Mouse (Mus musculus) forebrain, postnatal 0 days (tissue): ENCODE results near the gene Bmpr2. TPM values are rescaled to one million over a fixed set of nuclear protein-coding genes. Genes with fewer than 3 reads are reported as not detected.

Experiments used
- ATAC-seq: fragments of 200-750 bp; cut with Nextera tagmentation; 2 replicates; pipeline ENCODE4 v1.8.0; 2017; ENCODE audit warnings: mild to moderate bottlenecking, moderate library complexity
- DNase-seq: peaks from one replicate; pipeline ENCODE4 v3.0.0-alpha.2; 2015
- H3K27ac ChIP-seq: fragments of 300-500 bp; sonication (generic); 2 replicates; pipeline ENCODE4 v1.5.1; 2014; ENCODE audit warnings: low read depth, mild to moderate bottlenecking, antibody characterized with exemption, low read length, moderate library complexity, mixed read lengths
- H3K27me3 ChIP-seq: fragments of 300-500 bp; sonication (generic); 2 replicates; pipeline ENCODE4 v1.6.1; 2014; ENCODE audit warnings: mild to moderate bottlenecking, low read length, mixed read lengths; ENCODE audit not compliant: insufficient read depth
- H3K36me3 ChIP-seq: fragments of 300-500 bp; sonication (generic); 2 replicates; pipeline ENCODE4 v1.6.1; 2014; ENCODE audit warnings: mild to moderate bottlenecking, moderate library complexity; ENCODE audit not compliant: insufficient read depth
- H3K4me1 ChIP-seq: fragments of 300-500 bp; sonication (generic); 2 replicates; pipeline ENCODE4 v1.6.1; 2014; ENCODE audit warnings: antibody characterized with exemption; ENCODE audit not compliant: insufficient read depth
- H3K4me2 ChIP-seq: fragments of 300-500 bp; sonication (generic); 2 replicates; pipeline ENCODE4 v1.6.1; 2014; ENCODE audit warnings: low read depth, mild to moderate bottlenecking, moderate library complexity
- H3K4me3 ChIP-seq: fragments of 300-500 bp; sonication (generic); 2 replicates; pipeline ENCODE4 v1.5.1; 2014; ENCODE audit warnings: low read depth, low read length, mixed read lengths
- H3K9ac ChIP-seq: fragments of 300-500 bp; sonication (generic); 2 replicates; pipeline ENCODE4 v1.6.1; 2014; ENCODE audit warnings: mild to moderate bottlenecking
- H3K9me3 ChIP-seq: fragments of 300-500 bp; sonication (generic); 2 replicates; pipeline ENCODE4 v1.6.1; 2016; ENCODE audit warnings: low read length
- CTCF ChIP-seq: sonication (generic); IDR thresholded peaks from 2 replicates; pipeline ENCODE4 v1.5.1; 2016; ENCODE audit warnings: antibody characterized with exemption, control low read depth, low read depth
- WGBS: fragments of 180-500 bp; shearing (Covaris S2); extraction: QIAGEN DNeasy Blood & Tissue Kit; methylation state at CpG from one replicate; pipeline ENCODE4 v1.1.7; 2014; 5-methylcytosine and 5-hydroxymethylcytosine counted together
- polyA plus RNA-seq: library from polyadenylated mRNA; unstranded; fragments of >200 nt; fragmentation: Nextera tagmentation; extraction: Ambion mirVana; gene quantifications from 2 replicates; pipeline ENCODE4 v1.2.1, GENCODE M21; 2015
- total RNA-seq: library from RNA; depleted of rRNA; stranded (reverse); fragments of >200 nt; gene quantifications from 2 replicates; pipeline ENCODE4 v1.2.3, GENCODE M21; 2014

Gene Bmpr2
- total and polyA plus RNA-seq, 2 experiments from 2014 or later: 8.9 to 71.4 TPM

- Histone ChIP-seq H3K27ac (no peak overlapping the region), H3K27me3 (no peaks in the 10 kb centered on the region), H3K9ac (no peak overlapping the region), H3K4me3 (no peak overlapping the region), H3K4me2 (no peak overlapping the region), H3K4me1 (no peaks in the 10 kb centered on the region), H3K36me3 (no peaks in the 10 kb centered on the region), H3K9me3 (no peaks in the 10 kb centered on the region)
- no peak for TF ChIP-seq CTCF
- WGBS: 74% methylated on average over 2 of the region's 2 CpGs
- no peak for ATAC-seq
- no peak for DNase-seq
Observed at GRCm38 (mm10) chr1:59905916-59906315, 142.7 kb downstream of the Bmpr2 start.

GRCm38 (mm10) chr1:59906819-59907521, 143.8 kb downstream of the Bmpr2 start:
- no peaks in the 10 kb centered on the region for H3K9me3 ChIP-seq
- no peaks in the 10 kb centered on the region for H3K36me3 ChIP-seq
- ATAC-seq: no peak
- H3K4me3 ChIP-seq: no peak overlapping the region
- H3K27ac ChIP-seq: no peak overlapping the region
- H3K27me3 ChIP-seq: no peaks in the 10 kb centered on the region
- no peak overlapping the region for H3K9ac ChIP-seq
- TF ChIP-seq CTCF: no peak
- WGBS: 84% methylated on average over 13 of the region's 13 CpGs
- no peak for DNase-seq
- no peak overlapping the region for H3K4me2 ChIP-seq
- no peaks in the 10 kb centered on the region for H3K4me1 ChIP-seq

GRCm38 (mm10) chr1:59907700-59908099, 144.5 kb downstream of the Bmpr2 start:
- no peaks in the 10 kb centered on the region for H3K4me1 ChIP-seq
- H3K4me2 ChIP-seq: no peak overlapping the region
- WGBS: 34% methylated on average over 2 of the region's 2 CpGs
- H3K27ac ChIP-seq: no peak overlapping the region
- H3K36me3 ChIP-seq: no peaks in the 10 kb centered on the region
- no peak overlapping the region for H3K9ac ChIP-seq
- no peak for TF ChIP-seq CTCF
- ATAC-seq (no peak), DNase-seq (no peak)
- no peak overlapping the region for H3K4me3 ChIP-seq
- H3K9me3 ChIP-seq: no peaks in the 10 kb centered on the region
- H3K27me3 ChIP-seq: no peaks in the 10 kb centered on the region

GRCm38 (mm10) chr1:59910941-59911340, 147.7 kb downstream of the Bmpr2 start:
- no peak overlapping the region for H3K9ac ChIP-seq
- peaks cover 12% of the 10 kb centered on the region; the same call in 1 of the 2 replicates for H3K4me1 ChIP-seq
- no peak for ATAC-seq
- no peak overlapping the region for H3K4me2 ChIP-seq
- H3K27ac ChIP-seq: no peak overlapping the region
- TF ChIP-seq CTCF: no peak
- no peaks in the 10 kb centered on the region for H3K27me3 ChIP-seq
- H3K9me3 ChIP-seq: no peaks in the 10 kb centered on the region
- H3K4me3 ChIP-seq: no peak overlapping the region
- DNase-seq: no peak
- WGBS: 85% methylated on average over 1 of the region's 1 CpGs
- H3K36me3 ChIP-seq: no peaks in the 10 kb centered on the region

GRCm38 (mm10) chr1:59912413-59913157, 149.4 kb downstream of the Bmpr2 start, which contains the start of gene Fam117b:
TSS of gene Fam117b (plus strand) at chr1:59913006.
- peak within 1 kb of the TSS; percentile 99 for H3K4me3 ChIP-seq
- peak within 1 kb of the TSS; percentile 99 for H3K27ac ChIP-seq
- 1% methylated on average over 61 of the region's 72 CpGs for WGBS
- H3K36me3 ChIP-seq: no peaks in the 10 kb centered on the region
- peaks cover 12% of the 10 kb centered on the region; the same call in 1 of the 2 replicates for H3K4me1 ChIP-seq
- ATAC-seq (peak; percentile 97), DNase-seq (peak; percentile 99)
- peak within 1 kb of the TSS; percentile 67 for H3K4me2 ChIP-seq
- peak within 1 kb of the TSS; percentile 99 for H3K9ac ChIP-seq
- H3K27me3 ChIP-seq: no peaks in the 10 kb centered on the region
- TF ChIP-seq CTCF: peak; percentile 40
- no peaks in the 10 kb centered on the region for H3K9me3 ChIP-seq

- no peaks in the 10 kb centered on the region for H3K36me3 ChIP-seq
- peak; percentile 35 for TF ChIP-seq CTCF
- peak; percentile 74 for ATAC-seq
- peak; percentile 68 for DNase-seq
- H3K4me2 ChIP-seq: peak overlapping the region; percentile 67
- WGBS: 3% methylated on average over 75 of the region's 98 CpGs
- H3K4me3 ChIP-seq: peak overlapping the region; percentile 99
- H3K9ac ChIP-seq: peak overlapping the region; percentile 99
- peak overlapping the region; percentile 99 for H3K27ac ChIP-seq
- H3K4me1 ChIP-seq: peaks cover 14% of the 10 kb centered on the region
- H3K27me3 ChIP-seq: no peaks in the 10 kb centered on the region
- H3K9me3 ChIP-seq: no peaks in the 10 kb centered on the region
Observed at GRCm38 (mm10) chr1:59913195-59913868, 150.1 kb downstream of the Bmpr2 start.

GRCm38 (mm10) chr1:59913869-59914225, 150.6 kb downstream of the Bmpr2 start:
- H3K4me3 ChIP-seq: peak overlapping the region; percentile 99
- H3K27ac ChIP-seq: peak overlapping the region; percentile 99
- peaks cover 16% of the 10 kb centered on the region for H3K4me1 ChIP-seq
- H3K4me2 ChIP-seq: peak overlapping the region; percentile 67
- 2% methylated on average over 12 of the region's 12 CpGs for WGBS
- TF ChIP-seq CTCF: no peak
- ATAC-seq (no peak), DNase-seq (peak; percentile 41)
- H3K27me3 ChIP-seq: no peaks in the 10 kb centered on the region
- H3K36me3 ChIP-seq: no peaks in the 10 kb centered on the region
- H3K9me3 ChIP-seq: no peaks in the 10 kb centered on the region
- peak overlapping the region; percentile 99 for H3K9ac ChIP-seq
